Mouse (Mus musculus): ENCODE measurements at regions not wholly inside any gene's neighbourhood (a gene's known extent, or its start where the extent isn't known, plus 50 kb on each side); places are given as distances from the start of the nearest gene placed in this dataset.

GRCm38 (mm10) chr2:68799993-68800740 is 61.1 kb upstream of the Cers6 start:
- peak; percentile 49 for DNase-seq (ENCODE audit: low read depth, low spot score)

DNA sequence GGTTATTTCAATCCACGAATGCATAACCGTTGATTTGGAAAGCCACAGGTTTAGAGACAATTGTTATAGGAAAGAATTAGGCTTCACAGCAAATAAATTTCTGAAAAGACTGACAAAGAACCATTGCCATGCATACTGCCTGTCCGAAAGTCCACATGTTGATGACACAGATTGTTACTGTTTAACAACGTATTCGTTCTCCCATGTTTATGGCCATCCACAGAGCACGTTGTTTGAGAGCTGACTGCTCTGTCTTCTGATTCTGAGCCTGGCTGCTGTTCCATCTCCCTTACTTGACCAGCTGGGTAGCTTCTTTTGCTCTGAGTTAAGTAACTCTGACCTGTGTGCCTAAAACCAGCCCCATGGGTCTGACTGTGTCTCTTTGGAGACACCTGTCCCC is 57.1 kb upstream of the Cers6 start:
- DNase-seq (ENCODE audit: low read depth, low spot score), result no peak

GRCm38 (mm10) chr2:68805866-68806265 is 55.4 kb upstream of the Cers6 start:
- DNase-seq (ENCODE audit: low read depth, low spot score), result no peak

DNA sequence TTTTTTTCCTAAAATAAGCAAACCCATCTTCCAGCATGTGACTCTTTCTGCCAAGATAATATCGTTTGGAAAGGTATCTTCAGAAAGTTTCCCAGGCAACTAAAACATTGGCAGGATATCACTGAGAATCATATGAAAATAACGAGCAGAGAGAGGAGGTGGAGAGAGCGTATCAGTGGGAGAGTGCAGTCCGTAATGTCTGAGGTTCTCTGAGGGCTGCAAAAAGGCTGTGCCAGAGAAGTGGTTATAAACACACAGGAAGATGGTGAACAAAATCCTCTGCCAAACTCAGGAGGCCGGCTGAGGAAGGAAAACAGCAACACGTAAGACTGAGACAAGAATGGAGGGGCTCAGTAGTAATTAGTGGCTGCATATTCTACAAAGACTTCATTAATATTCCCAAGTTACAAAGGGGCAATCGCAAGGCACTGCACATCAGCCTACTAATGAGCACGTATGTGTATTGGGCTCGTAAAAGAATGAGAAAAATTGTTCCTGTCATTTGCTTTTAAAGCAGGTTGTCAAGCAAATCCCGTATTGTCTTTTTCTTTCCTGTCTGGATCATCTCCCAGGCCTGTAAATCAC is 54.8 kb upstream of the Cers6 start:
- no peak for DNase-seq (ENCODE audit: low read depth, low spot score)

Data from forelimb bud, embryonic 11.5 days (tissue).